Mouse (Mus musculus) small intestine, adult 2 months (tissue): ENCODE measurements around the gene Fam192a. TPM values are rescaled to one million over a fixed set of nuclear protein-coding genes. Genes with fewer than 3 reads are reported as not detected.

Experiments
- H3K27ac ChIP-seq: fragments of 200-500 bp; 2 replicates; pipeline ENCODE4 v1.5.1; 2012; ENCODE audit warnings: low read depth, low read length, control low read depth, inconsistent platforms; ENCODE audit not compliant: insufficient read depth
- H3K27me3 ChIP-seq: fragments of 200-500 bp; 2 replicates; pipeline ENCODE4 v1.6.1; 2012; ENCODE audit warnings: mild to moderate bottlenecking, moderate library complexity, low read length, inconsistent platforms; ENCODE audit not compliant: control insufficient read depth, insufficient read depth
- H3K36me3 ChIP-seq: fragments of 200-500 bp; 2 replicates; pipeline ENCODE4 v1.6.1; 2012; ENCODE audit warnings: mild to moderate bottlenecking, low read length, control low read depth, inconsistent platforms; ENCODE audit not compliant: control insufficient read depth, insufficient read depth
- H3K4me1 ChIP-seq: fragments of 200-500 bp; 2 replicates; pipeline ENCODE4 v1.6.1; 2012; ENCODE audit warnings: low read length, inconsistent platforms, mixed read lengths; ENCODE audit not compliant: control insufficient read depth, insufficient read depth, insufficient read length
- H3K4me3 ChIP-seq: fragments of 200-500 bp; 2 replicates; pipeline ENCODE4 v1.5.1; 2012; ENCODE audit warnings: low read depth, mild to moderate bottlenecking, control low read depth, inconsistent platforms, low read length, moderate library complexity
- CTCF ChIP-seq: fragments of 200-500 bp; IDR thresholded peaks from 2 replicates; pipeline ENCODE4 v1.5.1; 2012; ENCODE audit warnings: low read depth, mild to moderate bottlenecking, control low read depth, inconsistent platforms, low read length, moderate library complexity, mixed read lengths; ENCODE audit not compliant: insufficient replicate concordance, insufficient read length; ENCODE audit errors: extremely low read depth
- POLR2A ChIP-seq: fragments of 200-500 bp; IDR thresholded peaks from 2 replicates; pipeline ENCODE4 v1.6.1; 2012; ENCODE audit warnings: low read depth, mild to moderate bottlenecking, control low read depth, inconsistent platforms, low read length, moderate library complexity
- WGBS: fragments of 180-500 bp; shearing (Covaris S2); methylation state at CpG from one replicate; pipeline ENCODE4 v1.1.7; 2018; 5-methylcytosine and 5-hydroxymethylcytosine counted together
- polyA plus RNA-seq: library from polyadenylated mRNA; depleted of rRNA; stranded (reverse); fragments of >200 nt; gene quantifications from 2 replicates; pipeline ENCODE4 v1.2.3, GENCODE M21; 2012

Fam192a gene
- polyA plus RNA-seq, 1 experiment, result 24.2 TPM

GRCm38 (mm10) chr8:94571896-94572295 lies 29.9 kb downstream of the Fam192a start:
- peaks cover 35% of the 10 kb centered on the region for H3K36me3 ChIP-seq
- H3K27me3 ChIP-seq, result no peaks in the 10 kb centered on the region
- no peaks in the 10 kb centered on the region for H3K4me1 ChIP-seq
- H3K27ac ChIP-seq, result no peak overlapping the region
- H3K4me3 ChIP-seq, result no peak overlapping the region
- WGBS, result 60% methylated on average over 2 of the region's 2 CpGs
- TF ChIP-seq POLR2A (no peak), CTCF (no peak)

- Histone ChIP-seq H3K4me1 (no peaks in the 10 kb centered on the region), H3K36me3 (peaks cover 12% of the 10 kb centered on the region), H3K4me3 (no peak overlapping the region), H3K27ac (no peak overlapping the region), H3K27me3 (no peaks in the 10 kb centered on the region)
- WGBS, result 63% methylated on average over 1 of the region's 1 CpGs
- TF ChIP-seq POLR2A (no peak), CTCF (no peak)
Observed at GRCm38 (mm10) chr8:94569419-94569818, 32.4 kb downstream of the Fam192a start.

GRCm38 (mm10) chr8:94568098-94568497 lies 33.7 kb downstream of the Fam192a start:
- H3K4me3 ChIP-seq, result no peak overlapping the region
- WGBS, result 91% methylated on average over 8 of the region's 8 CpGs
- H3K36me3 ChIP-seq, result peaks cover 2% of the 10 kb centered on the region
- no peaks in the 10 kb centered on the region for H3K4me1 ChIP-seq
- no peak overlapping the region for H3K27ac ChIP-seq
- no peaks in the 10 kb centered on the region for H3K27me3 ChIP-seq
- no peak for TF ChIP-seq CTCF
- no peak for TF ChIP-seq POLR2A

- Histone ChIP-seq H3K27ac (no peak overlapping the region), H3K27me3 (no peaks in the 10 kb centered on the region), H3K4me3 (no peak overlapping the region), H3K36me3 (peaks cover 1% of the 10 kb centered on the region), H3K4me1 (no peaks in the 10 kb centered on the region)
- WGBS, result 84% methylated on average over 8 of the region's 8 CpGs
- TF ChIP-seq CTCF, result no peak
- no peak for TF ChIP-seq POLR2A
Observed at GRCm38 (mm10) chr8:94567159-94567849, 34.5 kb downstream of the Fam192a start.

- no peak for TF ChIP-seq POLR2A
- TF ChIP-seq CTCF, result no peak
- H3K4me1 ChIP-seq, result no peaks in the 10 kb centered on the region
- no peak overlapping the region for H3K27ac ChIP-seq
- WGBS, result 49% methylated on average over 15 of the region's 15 CpGs
- H3K36me3 ChIP-seq, result no peaks in the 10 kb centered on the region; the same call in 1 of the 2 replicates
- no peaks in the 10 kb centered on the region for H3K27me3 ChIP-seq
- no peak overlapping the region for H3K4me3 ChIP-seq
Observed at GRCm38 (mm10) chr8:94566446-94567158, 35.2 kb downstream of the Fam192a start.

GRCm38 (mm10) chr8:94566033-94566432 lies 35.8 kb downstream of the Fam192a start:
- TF ChIP-seq CTCF, result no peak
- no peak for TF ChIP-seq POLR2A
- H3K27ac ChIP-seq, result no peak overlapping the region
- no peak overlapping the region for H3K4me3 ChIP-seq
- no peaks in the 10 kb centered on the region for H3K4me1 ChIP-seq
- H3K36me3 ChIP-seq, result no peaks in the 10 kb centered on the region; the same call in 1 of the 2 replicates
- WGBS, result 87% methylated on average over 6 of the region's 6 CpGs
- no peaks in the 10 kb centered on the region for H3K27me3 ChIP-seq

- H3K27ac ChIP-seq, result no peak overlapping the region
- no peaks in the 10 kb centered on the region for H3K36me3 ChIP-seq
- no peak overlapping the region for H3K4me3 ChIP-seq
- no peak for TF ChIP-seq POLR2A
- TF ChIP-seq CTCF, result no peak
- no peaks in the 10 kb centered on the region for H3K27me3 ChIP-seq
- no peaks in the 10 kb centered on the region for H3K4me1 ChIP-seq
Observed at GRCm38 (mm10) chr8:94564421-94564820, 37.4 kb downstream of the Fam192a start.
